Mouse (Mus musculus) 3T3-L1 (cell line): Measurements from ENCODE around the gene Acvr1b.
A peak's percentile ranks its signal among the peaks of the same experiment; 100 is the strongest.

ENCODE experiments used
- DNase-seq: peaks from one replicate; pipeline ENCODE4 v3.0.0-alpha.2; 2015; ENCODE audit warnings: low read depth, low spot score

Gene Acvr1b

GRCm38 (mm10) chr15:101173421-101174211 is at the start of gene Acvr1b:
Gene Acvr1b, plus strand, starts transcription at chr15:101174067.
- DNase-seq: peak; percentile 70

- DNase-seq: no peak
These were observed 48.3 kb upstream of the Acvr1b start for GRCm38 (mm10) chr15:101125561-101125960.

GRCm38 (mm10) chr15:101126876-101127544 is 46.9 kb upstream of the Acvr1b start:
- DNase-seq: no peak

GRCm38 (mm10) chr15:101128181-101129089 is 45.4 kb upstream of the Acvr1b start, which contains the start of gene Acvrl1:
Gene Acvrl1, plus strand, starts transcription at chr15:101128522.
- no peak for DNase-seq

- DNase-seq: no peak
These were observed 44.5 kb upstream of the Acvr1b start for GRCm38 (mm10) chr15:101129412-101129811.

GRCm38 (mm10) chr15:101131498-101131897 is 42.4 kb upstream of the Acvr1b start:
- DNase-seq: no peak

- no peak for DNase-seq
These were observed 41.8 kb upstream of the Acvr1b start for GRCm38 (mm10) chr15:101132041-101132440.

- no peak for DNase-seq
These were observed 41.1 kb upstream of the Acvr1b start for GRCm38 (mm10) chr15:101132761-101133160.

- no peak for DNase-seq
These were observed 39.7 kb upstream of the Acvr1b start for GRCm38 (mm10) chr15:101133993-101134704.

- no peak for DNase-seq
These were observed 38.5 kb upstream of the Acvr1b start for GRCm38 (mm10) chr15:101135405-101135804.

- DNase-seq: no peak
These were observed 36.4 kb upstream of the Acvr1b start for GRCm38 (mm10) chr15:101137455-101137854.

GRCm38 (mm10) chr15:101138675-101139074 is 35.2 kb upstream of the Acvr1b start:
- DNase-seq: no peak

- DNase-seq: no peak
These were observed 34.0 kb upstream of the Acvr1b start for GRCm38 (mm10) chr15:101139885-101140284.

GRCm38 (mm10) chr15:101140587-101140986 is 33.3 kb upstream of the Acvr1b start:
- DNase-seq: no peak

GRCm38 (mm10) chr15:101141061-101141541 is 32.8 kb upstream of the Acvr1b start:
- DNase-seq: peak; percentile 65

GRCm38 (mm10) chr15:101142672-101143071 is 31.2 kb upstream of the Acvr1b start:
- DNase-seq: no peak

- DNase-seq: peak; percentile 60
These were observed 30.4 kb upstream of the Acvr1b start for GRCm38 (mm10) chr15:101143494-101143893.

- DNase-seq: no peak
These were observed 29.7 kb upstream of the Acvr1b start for GRCm38 (mm10) chr15:101144176-101144575.

- DNase-seq: no peak
These were observed 29.1 kb upstream of the Acvr1b start for GRCm38 (mm10) chr15:101144779-101145178.

GRCm38 (mm10) chr15:101145424-101146099 is 28.3 kb upstream of the Acvr1b start:
- peak; percentile 85 for DNase-seq
